Mouse (Mus musculus): ENCODE measurements around the gene Mad2l1bp.

- TF ChIP-seq CTCF (IDR thresholded peaks at IDR 0.05; ENCODE audit: low read depth, low read length) (no peak), POLR2AphosphoS5 (IDR thresholded peaks at IDR 0.05; ENCODE audit: insufficient replicate concordance, low read depth, low read length) (no peak), GATA1 (IDR thresholded peaks at IDR 0.05; ENCODE audit: borderline replicate concordance, low read length) (no peak)
Measured at GRCm38 (mm10) chr17:46202421-46203071, 49.2 kb upstream of the Mad2l1bp start, which contains the start of the genes Polh and Xpo5.
